Mouse (Mus musculus) 416B (cell line): Measurements from ENCODE around the gene Hnf4a.
A peak's percentile ranks its signal among the peaks of the same experiment; 100 is the strongest.

ENCODE experiments used
- DNase-seq: peaks from one replicate; pipeline ENCODE4 v3.0.0; 2011; ENCODE audit warnings: low read depth

Hnf4a gene

GRCm38 (mm10) chr2:163506300-163507004, at the start of gene Hnf4a:
TSS of gene Hnf4a (plus strand) at chr2:163506808.
- no peak for DNase-seq

DNA sequence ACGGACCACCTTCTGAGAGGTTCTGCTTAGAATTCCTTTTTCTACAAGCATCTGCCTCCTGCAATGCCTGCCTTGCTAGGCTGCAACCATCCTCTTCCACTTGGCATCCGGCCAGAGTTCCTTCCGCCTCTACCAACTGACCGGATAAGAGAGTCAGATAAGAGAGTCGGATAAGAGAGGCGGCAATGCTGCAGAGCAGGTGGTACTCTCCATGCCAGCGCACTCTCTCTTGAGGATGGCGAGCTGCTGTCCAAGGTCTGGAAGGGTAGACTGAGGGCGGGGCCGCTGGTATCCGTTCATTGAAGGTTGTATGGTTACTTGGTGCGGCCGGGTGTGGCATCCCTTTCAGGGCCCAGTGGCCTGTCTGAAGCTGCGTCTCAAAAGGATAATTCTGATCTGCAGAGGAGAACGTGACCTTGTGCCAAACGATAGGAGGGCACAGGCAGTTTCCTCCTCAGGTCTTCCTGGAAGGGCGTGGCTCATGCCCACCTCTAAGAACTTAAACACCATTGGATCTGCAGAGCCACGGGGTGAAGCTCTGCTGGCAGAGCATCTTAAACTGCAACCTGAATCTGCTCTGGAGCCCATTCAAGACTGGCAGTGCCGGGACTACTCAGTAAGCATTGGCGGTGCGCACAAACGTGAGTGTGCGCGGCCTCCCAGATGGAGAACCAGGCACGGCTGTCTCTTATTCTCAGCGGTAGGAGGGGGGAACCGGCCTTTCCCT, 47.9 kb upstream of the Hnf4a start:
- peak; percentile 86 for DNase-seq

- peak; percentile 14 for DNase-seq
These were observed 47.2 kb upstream of the Hnf4a start for GRCm38 (mm10) chr2:163459380-163459779.

GRCm38 (mm10) chr2:163460622-163461021, 46.0 kb upstream of the Hnf4a start:
- DNase-seq, result no peak

- peak; percentile 54 for DNase-seq
These were observed 45.3 kb upstream of the Hnf4a start for GRCm38 (mm10) chr2:163461307-163461706.

- no peak for DNase-seq
These were observed 44.2 kb upstream of the Hnf4a start for GRCm38 (mm10) chr2:163462386-163462785.

DNA sequence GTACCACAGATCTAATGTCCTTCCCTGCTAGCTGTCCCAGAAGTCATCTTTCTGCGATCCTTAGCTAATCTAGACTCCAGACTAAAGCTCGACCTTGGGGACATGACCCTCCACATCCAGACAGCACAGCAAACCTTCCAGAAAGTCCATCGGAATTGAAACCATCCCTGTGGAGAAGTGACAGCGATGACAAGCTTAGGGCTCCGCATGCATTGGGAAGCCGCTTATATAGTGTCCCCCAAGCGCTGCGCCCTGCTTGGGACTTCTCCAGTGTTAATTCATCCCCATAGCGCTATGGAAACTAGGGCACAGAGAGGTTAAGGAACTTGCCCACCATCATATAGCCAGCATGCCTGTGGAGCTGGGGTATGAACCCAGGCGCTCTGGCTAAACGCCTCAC, 43.8 kb upstream of the Hnf4a start:
- DNase-seq, result no peak

- DNase-seq, result no peak
These were observed 43.3 kb upstream of the Hnf4a start for GRCm38 (mm10) chr2:163463251-163463769.

- DNase-seq, result no peak
These were observed 42.6 kb upstream of the Hnf4a start for GRCm38 (mm10) chr2:163463998-163464397.

- DNase-seq, result no peak
These were observed 42.0 kb upstream of the Hnf4a start for GRCm38 (mm10) chr2:163464562-163464961.

- no peak for DNase-seq
These were observed 39.8 kb upstream of the Hnf4a start for GRCm38 (mm10) chr2:163466771-163467170.

DNA sequence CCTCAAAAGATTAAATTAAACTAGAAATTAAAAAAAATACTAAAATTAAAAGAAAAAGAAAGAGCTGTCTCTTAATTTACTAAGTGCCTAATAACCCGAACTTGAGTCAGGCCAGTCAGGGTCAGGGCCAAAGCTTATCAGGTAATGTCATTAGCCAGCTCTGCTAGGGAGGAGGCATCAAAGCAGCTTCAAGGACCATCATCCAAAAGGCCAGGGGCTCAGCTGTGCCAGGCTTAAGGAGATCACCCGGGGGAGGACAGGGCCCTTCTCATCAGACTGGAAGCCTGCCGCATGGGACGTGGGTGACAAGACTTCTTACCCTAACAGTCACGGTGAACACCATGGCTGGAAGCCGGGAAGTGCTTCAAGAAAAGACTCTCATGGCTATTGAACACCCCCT, 39.0 kb upstream of the Hnf4a start:
- DNase-seq, result no peak

- DNase-seq, result no peak
These were observed 37.7 kb upstream of the Hnf4a start for GRCm38 (mm10) chr2:163468866-163469265.

DNA sequence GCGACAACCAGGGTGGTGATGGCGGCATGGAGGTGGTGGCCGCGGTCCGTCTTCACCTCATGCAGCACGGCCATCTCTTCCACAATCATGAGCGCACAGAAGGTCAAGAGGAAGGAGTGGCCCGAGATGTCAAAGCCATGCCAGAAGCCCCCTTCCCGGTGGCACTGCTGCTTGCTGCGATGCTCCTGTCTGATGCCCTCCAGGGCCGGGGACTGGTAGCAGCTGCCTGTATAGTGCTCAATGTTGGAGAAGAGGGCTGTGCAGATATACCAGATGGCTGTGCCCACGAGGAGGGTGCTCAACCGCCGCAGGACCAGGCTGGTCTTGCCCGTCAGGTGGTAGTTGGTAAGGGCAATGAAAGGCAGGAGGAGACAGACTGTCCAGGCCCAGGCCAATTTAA, 36.9 kb upstream of the Hnf4a start:
- DNase-seq, result no peak

DNA sequence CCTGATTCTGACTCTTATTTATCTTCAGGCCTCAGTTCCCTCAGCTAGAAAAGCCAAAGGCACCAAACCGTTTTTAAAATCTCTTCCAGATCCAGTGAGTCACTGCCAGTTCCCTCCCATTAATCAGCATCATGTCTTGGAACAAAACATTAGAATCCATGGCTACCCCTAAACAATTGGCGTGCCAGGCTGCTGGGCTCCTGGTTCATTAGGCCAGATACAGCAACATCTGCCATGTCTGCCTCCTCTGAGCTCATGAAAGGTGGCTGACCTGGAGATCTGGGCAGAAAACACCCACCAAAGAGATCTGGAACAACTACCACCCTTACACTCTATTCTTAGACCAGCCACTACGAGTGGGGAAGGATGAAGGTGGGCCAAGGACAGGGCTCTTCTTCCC, 35.5 kb upstream of the Hnf4a start:
- DNase-seq, result no peak

DNA sequence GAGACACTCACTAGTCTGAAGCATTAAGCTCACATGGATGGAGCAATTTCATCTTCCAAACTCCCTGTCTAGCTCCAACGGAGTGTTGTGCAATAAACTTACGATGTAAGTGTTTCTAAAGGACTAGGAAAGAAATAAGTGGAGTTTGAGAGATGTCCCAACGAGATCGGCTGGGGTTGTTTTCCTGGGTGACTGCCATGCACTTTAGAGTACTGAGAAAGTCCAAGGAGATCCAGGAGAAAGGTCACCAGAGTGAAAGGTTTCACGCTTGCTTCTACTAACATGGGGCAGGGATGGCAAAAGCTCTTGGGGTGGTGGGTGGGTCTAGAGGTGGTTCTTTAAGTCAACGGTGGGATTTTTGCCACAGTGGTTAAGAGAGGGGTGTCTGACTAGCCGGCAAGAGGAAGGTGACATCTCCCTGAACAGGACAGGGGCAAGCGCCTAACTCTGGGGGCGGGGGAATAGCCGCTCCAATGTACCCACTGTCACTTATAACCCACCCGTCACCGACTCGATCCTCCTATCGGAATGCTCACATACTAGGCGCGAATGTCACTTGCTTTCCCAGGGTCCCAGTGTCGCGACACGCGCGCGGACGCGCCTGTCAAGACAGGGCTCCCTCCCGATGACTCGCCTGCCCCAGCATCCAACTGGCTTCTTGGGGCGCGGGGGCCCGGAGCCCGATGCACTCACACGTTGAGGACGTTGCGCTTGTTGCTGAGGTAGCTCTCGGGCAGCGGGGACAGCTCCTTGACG, 34.7 kb upstream of the Hnf4a start:
- DNase-seq, result peak; percentile 24

DNA sequence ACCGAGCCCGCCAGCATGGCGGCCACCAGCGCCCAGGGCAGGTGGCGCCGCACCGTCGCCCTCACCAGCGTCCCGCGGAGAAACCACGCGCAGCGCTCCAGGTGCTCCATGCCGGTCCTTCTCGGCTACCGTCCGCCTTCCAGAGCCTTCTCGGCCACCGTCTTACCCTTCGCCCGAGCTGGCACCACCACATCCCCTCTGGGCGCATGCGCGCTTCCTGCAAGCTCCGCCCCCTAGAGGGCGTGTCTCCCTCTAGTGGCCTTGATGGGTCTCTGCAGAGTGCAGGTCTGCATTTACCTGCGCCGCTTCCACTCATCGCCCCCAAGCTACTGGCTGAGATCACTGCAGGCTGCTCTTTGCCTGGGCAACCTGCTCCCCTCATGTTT, 34.1 kb upstream of the Hnf4a start, which contains the start of gene Fitm2:
Gene Fitm2 (minus strand): TSS at position 164 of the 386 bp plus-strand sequence.
- DNase-seq, result peak; percentile 96

DNA sequence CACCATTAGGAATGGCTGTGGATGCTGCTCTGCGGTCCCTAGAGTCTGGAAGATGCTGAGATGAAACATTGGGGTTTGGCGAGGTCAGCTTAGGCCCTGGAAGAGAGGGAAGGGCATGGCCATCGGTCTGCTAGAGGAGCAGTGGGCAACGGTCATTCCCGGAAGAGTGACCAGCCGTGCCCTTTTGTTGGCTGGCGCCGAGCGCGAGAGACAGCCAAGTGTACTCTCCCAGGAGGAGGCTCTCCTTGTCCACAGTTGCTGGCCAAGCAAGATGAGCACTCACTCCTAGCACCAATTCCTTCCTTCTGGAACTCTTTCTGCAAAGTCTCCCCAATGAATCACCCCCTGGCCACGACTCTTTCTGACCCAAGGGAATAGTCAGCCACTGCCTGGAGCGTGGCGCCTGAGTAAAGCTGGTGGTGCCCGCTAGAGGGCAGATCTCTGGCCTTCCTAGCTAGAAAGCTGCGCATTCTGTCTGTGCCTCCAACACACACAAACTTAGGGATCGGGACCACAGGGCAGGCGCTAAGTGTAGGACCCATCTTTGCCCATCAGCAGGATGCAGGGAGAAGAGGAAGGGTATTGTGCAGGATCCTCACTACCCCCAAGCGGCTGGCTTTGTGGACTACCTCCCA, 26.3 kb upstream of the Hnf4a start:
- no peak for DNase-seq

DNA sequence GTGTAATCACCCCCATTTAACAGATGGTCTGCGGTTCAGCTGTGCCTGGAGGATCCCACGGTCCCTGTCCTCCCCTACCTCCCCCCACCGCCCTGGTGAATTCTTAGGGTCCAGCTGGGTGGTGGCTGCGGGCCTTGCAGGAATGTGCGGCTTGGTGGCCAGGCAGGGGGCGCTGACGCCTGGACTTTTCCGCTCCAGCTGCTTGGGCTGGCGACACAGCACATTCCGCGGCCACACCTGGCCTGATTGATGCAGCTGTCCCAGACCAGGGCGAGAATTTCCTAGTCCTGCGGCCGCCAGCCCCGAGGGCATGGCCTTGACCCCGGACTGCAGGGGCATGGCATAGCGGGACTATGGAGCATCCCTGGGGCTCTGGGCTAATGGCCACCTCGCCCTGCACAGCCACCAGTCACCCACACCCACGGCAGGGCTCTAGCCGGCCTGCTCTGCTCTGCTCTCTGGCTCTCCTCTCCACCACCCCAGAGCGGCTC, 25.0 kb upstream of the Hnf4a start:
- no peak for DNase-seq

GRCm38 (mm10) chr2:163487360-163487759, 19.2 kb upstream of the Hnf4a start:
- no peak for DNase-seq

GRCm38 (mm10) chr2:163489725-163490291, 16.8 kb upstream of the Hnf4a start:
- DNase-seq, result no peak

DNA sequence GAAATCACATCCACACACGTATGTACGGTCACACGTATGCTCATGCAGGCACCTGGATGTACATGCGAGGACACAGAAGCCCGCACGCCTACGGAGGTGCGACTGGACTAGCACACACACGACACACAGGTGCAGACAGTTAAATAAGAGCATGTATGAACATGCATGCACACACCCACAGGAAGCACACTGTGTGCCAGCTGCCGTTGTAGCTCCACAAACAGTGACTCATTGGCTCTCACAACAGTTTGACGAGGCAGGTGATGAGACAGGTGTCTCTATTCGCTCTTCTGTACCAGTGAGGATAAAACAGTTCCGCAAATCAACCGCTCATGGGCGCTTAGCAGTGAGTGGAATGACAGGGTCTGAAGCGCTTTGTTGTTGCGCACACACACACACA, 16.0 kb upstream of the Hnf4a start:
- DNase-seq, result no peak
